ENCODE assay signal across 14 mouse cellular contexts in the genomic region with DNA sequence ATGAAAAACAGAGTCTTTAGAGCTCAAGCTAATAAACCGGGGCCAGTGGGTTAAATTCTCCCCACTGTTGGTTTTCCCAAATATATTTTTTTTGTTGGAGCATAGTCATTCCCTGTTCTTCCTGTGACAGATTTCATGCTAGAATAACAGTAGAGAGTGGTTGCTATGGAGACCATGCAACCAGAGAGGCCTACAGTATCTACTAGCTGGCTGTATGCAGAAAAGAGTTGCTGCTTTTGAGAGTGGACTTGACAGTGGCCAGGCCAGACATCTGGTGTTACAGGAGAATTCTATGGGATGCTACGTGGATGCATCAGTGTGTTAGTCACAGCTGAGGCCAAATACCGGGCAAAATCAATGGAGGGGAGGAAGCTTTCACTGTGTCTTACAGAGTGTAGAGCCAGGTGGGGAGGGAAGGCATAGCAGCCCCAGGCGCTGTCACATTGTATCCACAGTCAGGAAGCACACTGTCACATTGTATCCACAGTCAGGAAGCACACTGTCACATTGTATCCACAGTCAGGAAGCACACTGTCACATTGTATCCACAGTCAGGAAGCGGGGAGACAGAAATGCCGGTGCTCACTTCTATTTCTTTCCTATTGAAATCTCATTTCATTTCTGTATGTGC. TPM values are rescaled to one million over a fixed set of nuclear protein-coding genes. Genes with fewer than 3 reads are reported as not detected.
DNase-seq lines count a peak whose midpoint lies in the region; ATAC-seq and TF ChIP-seq lines count a peak whose summit lies in the region.
"Had no signal": no experiment of that assay in that cellular context is flagged by ENCODE, and none has a peak within 500 bp of the region (broad histone marks: within the 10 kb centered on the region; RNA-seq: fewer than 3 reads in every experiment).

No protein-coding gene starts in this region.

- peak; percentile 31 for DNase-seq in heart, postnatal 0 days (ENCODE audit: low spot score)
- DNase-seq in heart, postnatal 36 days = no peak
- peak; percentile 22 for DNase-seq in 3T3-L1 (ENCODE audit: low read depth, low spot score)
- peak; percentile 80 for DNase-seq in limb, embryonic 14.5 days (ENCODE audit: low spot score)
- no peak for DNase-seq in adrenal gland, adult (ENCODE audit: inconsistent age in 2 of 2, low spot score in 1 of 2)
- no peak for DNase-seq in right cerebral cortex, postnatal 25 days
- DNase-seq in gastrocnemius, postnatal 36 days = no peak
- DNase-seq: cerebellum, postnatal 25 days; gastrocnemius, postnatal 10 days; thymus, postnatal 25 days had no signal

- peak; percentile 32; the same call in 1 of the 2 replicates for ATAC-seq in heart, postnatal 0 days (ENCODE audit: insufficient read depth, low read depth)
- ATAC-seq in embryonic facial prominence, embryonic 13.5 days (ENCODE audit: insufficient number of reproducible peaks, insufficient read depth, low FRiP score, low TSS enrichment, low read depth) = no peak
- peak; percentile 83 for ATAC-seq in limb, embryonic 14.5 days (ENCODE audit: low FRiP score, low read depth)
- ATAC-seq: activated CD4-positive, CD25-positive, alpha-beta regulatory T cell, adult 4 months had no signal

- no peak overlapping the region for H3K4me3 ChIP-seq in heart, postnatal 0 days (ENCODE audit: low read depth, low read length)
- no peak overlapping the region for H3K4me3 ChIP-seq in embryonic facial prominence, embryonic 13.5 days
- no peak overlapping the region for H3K4me3 ChIP-seq in limb, embryonic 14.5 days (replicated peaks; ENCODE audit: low read length)
- H3K4me3 ChIP-seq: megakaryocyte, embryonic 14.5 days had no signal

- WGBS in heart, postnatal 0 days = 59% methylated on average over 6 of the region's 6 CpGs
- 48% methylated on average over 6 of the region's 6 CpGs for WGBS in embryonic facial prominence, embryonic 13.5 days
- 70% methylated on average over 6 of the region's 6 CpGs for WGBS in limb, embryonic 14.5 days

- no peaks in the 10 kb centered on the region for H3K27me3 ChIP-seq in heart, postnatal 0 days (ENCODE audit: control insufficient read depth, insufficient read depth, low read length)
- no peaks in the 10 kb centered on the region for H3K27me3 ChIP-seq in embryonic facial prominence, embryonic 13.5 days
- no peaks in the 10 kb centered on the region for H3K27me3 ChIP-seq in limb, embryonic 14.5 days (ENCODE audit: control insufficient read depth, insufficient read depth, low read length)
- H3K27me3 ChIP-seq: CH12.LX; megakaryocyte, embryonic 14.5 days had no signal

- no peak overlapping the region for H3K4me2 ChIP-seq in heart, postnatal 0 days (ENCODE audit: low read depth, low read length)
- H3K4me2 ChIP-seq in embryonic facial prominence, embryonic 13.5 days = no peak overlapping the region
- H3K4me2 ChIP-seq in limb, embryonic 14.5 days (replicated peaks; ENCODE audit: low read depth, low read length, severe bottlenecking) = no peak overlapping the region

- H3K4me1 ChIP-seq in heart, postnatal 0 days (ENCODE audit: control insufficient read depth, insufficient read depth) = no peaks in the 10 kb centered on the region
- peaks cover 13% of the 10 kb centered on the region for H3K4me1 ChIP-seq in embryonic facial prominence, embryonic 13.5 days
- peaks cover 5% of the 10 kb centered on the region; the same call in 1 of the 2 replicates for H3K4me1 ChIP-seq in limb, embryonic 14.5 days (ENCODE audit: control insufficient read depth, insufficient read depth, low read length)

- TF ChIP-seq CTCF in heart, postnatal 0 days (IDR thresholded peaks at IDR 0.05; ENCODE audit: low read depth) = no peak

- 0 out of 2 replicates have a peak overlapping the region, but pooled peaks have one; percentile 7 for H3K27ac ChIP-seq in heart, postnatal 0 days (ENCODE audit: low read depth)
- peak overlapping the region; percentile 60 for H3K27ac ChIP-seq in embryonic facial prominence, embryonic 13.5 days
- no peak overlapping the region for H3K27ac ChIP-seq in limb, embryonic 14.5 days (replicated peaks; ENCODE audit: low read depth, low read length)

- H3K9ac ChIP-seq in heart, postnatal 0 days (replicated peaks; ENCODE audit: low read depth, low read length) = no peak overlapping the region
- no peak overlapping the region for H3K9ac ChIP-seq in embryonic facial prominence, embryonic 13.5 days
- H3K9ac ChIP-seq in limb, embryonic 14.5 days (ENCODE audit: low read depth, low read length, severe bottlenecking) = no peak overlapping the region

- H3K36me3 ChIP-seq in heart, postnatal 0 days (replicated peaks; ENCODE audit: control insufficient read depth, insufficient read depth, low read length) = peaks cover 11% of the 10 kb centered on the region
- peaks cover 42% of the 10 kb centered on the region for H3K36me3 ChIP-seq in embryonic facial prominence, embryonic 13.5 days
- H3K36me3 ChIP-seq in limb, embryonic 14.5 days (ENCODE audit: control insufficient read depth, insufficient read depth, low read length) = peaks cover 21% of the 10 kb centered on the region

- TF ChIP-seq EP300 in heart, postnatal 0 days (IDR thresholded peaks at IDR 0.05; ENCODE audit: low read depth) = no peak

- intact Hi-C loops in heart, postnatal 36 days (cut with DNase I) = no loop called here
- intact Hi-C loops in gastrocnemius, postnatal 36 days (cut with DNase I) = no loop called here

- no peaks in the 10 kb centered on the region for H3K9me3 ChIP-seq in heart, postnatal 0 days (replicated peaks; ENCODE audit: control insufficient read depth, low read length)
- no peaks in the 10 kb centered on the region for H3K9me3 ChIP-seq in embryonic facial prominence, embryonic 13.5 days
- H3K9me3 ChIP-seq in limb, embryonic 14.5 days (ENCODE audit: control insufficient read depth, low read length) = no peaks in the 10 kb centered on the region
- H3K9me3 ChIP-seq: megakaryocyte, embryonic 14.5 days had no signal

- no peak for TF ChIP-seq POLR2A in limb, embryonic 14.5 days (IDR thresholded peaks at IDR 0.05; ENCODE audit: borderline replicate concordance, extremely low read depth, insufficient read depth, insufficient read length)

RNA-seq across cellular contexts. Expression of gene Hebp1, which starts 26.1 kb away (rescaled TPM):
- total RNA-seq in heart, postnatal 0 days (2014; rRNA removed; ENCODE audit: low replicate concordance) = 8.8 and 35.5 TPM in 2 replicates
- 10.9 and 11.0 TPM in 2 replicates for polyA plus RNA-seq in heart, postnatal 0 days (2015; fragmentation: Nextera tagmentation; extraction: Ambion mirVana)
- 10 to 100 TPM; 50.3 to 53.5 TPM for total RNA-seq in heart, postnatal 36 days (2021)
- polyA plus RNA-seq in embryonic facial prominence, embryonic 13.5 days (2015; fragmentation: Nextera tagmentation; extraction: Ambion mirVana) = 7.5 TPM in 2 replicates
- polyA plus RNA-seq in limb, embryonic 14.5 days (2012; rRNA removed) = 16.6 and 23.2 TPM in 2 replicates
- polyA plus RNA-seq in limb, embryonic 14.5 days (2014; fragmentation: Nextera tagmentation; extraction: Ambion mirVana) = 5.7 and 5.9 TPM in 2 replicates
- total RNA-seq in gastrocnemius, postnatal 36 days (2021) = 1 to 10 TPM; 6.8 to 6.9 TPM
- total RNA-seq: CH12.LX had no signal

RNA-seq across cellular contexts. Expression of gene Fam234b, which starts 26.1 kb away (rescaled TPM):
- total RNA-seq in heart, postnatal 0 days (2014; rRNA removed; ENCODE audit: low replicate concordance) = 3.7 and 4.3 TPM in 2 replicates
- 4.5 and 4.8 TPM in 2 replicates for polyA plus RNA-seq in heart, postnatal 0 days (2015; fragmentation: Nextera tagmentation; extraction: Ambion mirVana)
- 1 to 10 TPM; 7.0 to 9.2 TPM for total RNA-seq in heart, postnatal 36 days (2021)
- polyA plus RNA-seq in embryonic facial prominence, embryonic 13.5 days (2015; fragmentation: Nextera tagmentation; extraction: Ambion mirVana) = 23.4 and 27.5 TPM in 2 replicates
- polyA plus RNA-seq in limb, embryonic 14.5 days (2012; rRNA removed) = 26.2 and 31.6 TPM in 2 replicates
- 23.9 and 27.3 TPM in 2 replicates for polyA plus RNA-seq in limb, embryonic 14.5 days (2014; fragmentation: Nextera tagmentation; extraction: Ambion mirVana)
- 1 to 10 TPM; 2.4 to 4.3 TPM for total RNA-seq in gastrocnemius, postnatal 36 days (2021)

RNA-seq across cellular contexts. Expression of gene Gsg1, which starts 30.2 kb away (rescaled TPM):
- total RNA-seq in heart, postnatal 0 days (2014; rRNA removed; ENCODE audit: low replicate concordance) = 0.19 TPM in 1 of 2 replicates, not detected in the other
- polyA plus RNA-seq in heart, postnatal 0 days (2015; fragmentation: Nextera tagmentation; extraction: Ambion mirVana) = 1.1 and 1.3 TPM in 2 replicates
- under 1 TPM; 0.24 to 0.47 TPM for total RNA-seq in heart, postnatal 36 days (2021)
- 0.25 and 0.65 TPM in 2 replicates for polyA plus RNA-seq in embryonic facial prominence, embryonic 13.5 days (2015; fragmentation: Nextera tagmentation; extraction: Ambion mirVana)
- polyA plus RNA-seq in limb, embryonic 14.5 days (2012; rRNA removed) = 1.4 and 1.6 TPM in 2 replicates
- 1.1 and 2.2 TPM in 2 replicates for polyA plus RNA-seq in limb, embryonic 14.5 days (2014; fragmentation: Nextera tagmentation; extraction: Ambion mirVana)
- total RNA-seq in gastrocnemius, postnatal 36 days (2021) = not detected
- total RNA-seq: CH12.LX had no signal
- polyA plus RNA-seq: activated CD4-positive, CD25-positive, alpha-beta regulatory T cell, adult 4 months had no signal

Comparison
In these comparisons a context has a peak if more than half of its experiments do, and no peak if none do; other contexts are left out.
1. DNase-seq: peak in heart, postnatal 0 days (single experiment), 3T3-L1 (single experiment) and limb, embryonic 14.5 days (single experiment); none in heart, postnatal 36 days (0 of 2), adrenal gland, adult (0 of 2), right cerebral cortex, postnatal 25 days (single experiment) and gastrocnemius, postnatal 36 days (0 of 2).